Mouse (Mus musculus) hindbrain, embryonic 13.5 days (tissue): Measurements from ENCODE around the gene Cdc14a. TPM values are rescaled to one million over a fixed set of nuclear protein-coding genes. Genes with fewer than 3 reads are reported as not detected.

ENCODE experiments used
- ATAC-seq: fragments of 200-750 bp; cut with Nextera tagmentation; 2 replicates; pipeline ENCODE4 v1.8.0; 2017; ENCODE audit warnings: moderate TSS enrichment; ENCODE audit not compliant: low FRiP score
- H3K27ac ChIP-seq: fragments of 300-500 bp; sonication (generic); 2 replicates; pipeline ENCODE4 v1.5.1; 2015; ENCODE audit warnings: inconsistent platforms, mild to moderate bottlenecking, moderate library complexity
- H3K27me3 ChIP-seq: fragments of 300-500 bp; sonication (generic); 2 replicates; pipeline ENCODE4 v1.6.1; 2015; ENCODE audit warnings: mild to moderate bottlenecking, inconsistent platforms
- H3K36me3 ChIP-seq: fragments of 300-500 bp; sonication (generic); 2 replicates; pipeline ENCODE4 v1.6.1; 2015; ENCODE audit warnings: mild to moderate bottlenecking, inconsistent platforms
- H3K4me1 ChIP-seq: fragments of 300-500 bp; sonication (generic); replicated peaks from 2 replicates; pipeline ENCODE4 v1.6.1; 2015; ENCODE audit warnings: inconsistent platforms
- H3K4me2 ChIP-seq: fragments of 300-500 bp; sonication (generic); 2 replicates; pipeline ENCODE4 v1.6.1; 2015; ENCODE audit warnings: inconsistent platforms, mild to moderate bottlenecking, moderate library complexity
- H3K4me3 ChIP-seq: fragments of 300-500 bp; sonication (generic); 2 replicates; pipeline ENCODE4 v1.5.1; 2015; ENCODE audit warnings: mild to moderate bottlenecking, inconsistent platforms
- H3K9ac ChIP-seq: fragments of 300-500 bp; sonication (generic); 2 replicates; pipeline ENCODE4 v1.6.1; 2015; ENCODE audit warnings: mild to moderate bottlenecking, inconsistent platforms
- H3K9me3 ChIP-seq: fragments of 300-500 bp; sonication (generic); 2 replicates; pipeline ENCODE4 v1.6.1; 2016; ENCODE audit warnings: inconsistent platforms
- WGBS: fragments of 180-500 bp; shearing (Covaris S2); methylation state at CpG from one replicate; pipeline ENCODE4 v1.1.7; 2015; 5-methylcytosine and 5-hydroxymethylcytosine counted together
- polyA plus RNA-seq: library from polyadenylated mRNA; unstranded; fragments of >200 nt; fragmentation: Nextera tagmentation; extraction: Ambion mirVana; gene quantifications from 2 replicates; pipeline ENCODE4 v1.2.1, GENCODE M21; 2015

The Cdc14a gene
- polyA plus RNA-seq, 1 experiment from 2014 or later = 7.0 TPM

DNA sequence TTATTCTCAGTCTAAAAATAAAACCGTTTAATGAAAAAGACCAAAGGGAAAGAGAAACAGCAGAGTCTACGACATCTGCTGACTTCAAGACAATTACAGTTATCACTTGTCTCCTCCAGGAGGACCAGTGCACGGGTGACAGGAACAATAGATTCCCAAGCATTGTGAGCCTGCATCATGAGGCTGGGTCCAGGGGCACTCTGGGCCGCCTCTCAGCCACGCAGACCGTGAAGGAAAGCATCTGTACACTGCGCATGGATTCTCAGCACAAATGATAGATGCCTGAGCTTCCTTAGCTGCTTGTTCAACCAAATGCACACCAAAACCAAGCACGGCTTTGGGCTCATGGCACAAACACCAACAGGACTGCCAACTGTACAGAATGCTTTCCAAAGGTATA lies 146.7 kb downstream of the Cdc14a start:
- ATAC-seq = no peak
- 59% methylated on average over 8 of the region's 8 CpGs for WGBS

DNA sequence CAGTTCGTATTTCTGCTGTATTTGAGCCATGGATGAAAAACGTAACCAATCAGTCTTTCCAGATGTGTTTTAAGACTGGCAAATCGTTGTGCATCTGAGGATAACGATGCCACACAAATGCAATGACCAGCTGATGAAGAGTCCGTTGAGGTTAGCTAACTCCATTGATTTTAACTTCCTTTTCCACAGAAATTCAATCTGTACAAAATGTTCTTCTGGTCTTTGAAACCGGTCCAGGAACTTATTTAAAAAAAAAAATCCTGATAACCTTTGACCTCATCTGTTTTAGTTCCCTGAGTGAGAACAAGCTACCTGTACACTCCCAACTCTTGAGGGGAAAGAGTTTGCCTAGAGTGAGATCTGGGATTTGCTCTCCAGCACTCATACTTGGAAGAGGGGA lies 152.2 kb downstream of the Cdc14a start:
- Histone ChIP-seq H3K36me3 (no peaks in the 10 kb centered on the region), H3K9me3 (no peaks in the 10 kb centered on the region), H3K4me1 (no peaks in the 10 kb centered on the region), H3K4me3 (no peak overlapping the region), H3K27me3 (no peaks in the 10 kb centered on the region), H3K4me2 (no peak overlapping the region), H3K27ac (no peak overlapping the region), H3K9ac (no peak overlapping the region)
- ATAC-seq = no peak
- 95% methylated on average over 6 of the region's 6 CpGs for WGBS

More for the DNA sequence above, 146.7 kb downstream of the Cdc14a start:
- H3K9ac ChIP-seq = no peak overlapping the region
- no peaks in the 10 kb centered on the region for H3K36me3 ChIP-seq
- H3K27ac ChIP-seq = no peak overlapping the region
- H3K4me3 ChIP-seq = no peak overlapping the region
- 0 out of 2 replicates have a peak, but pooled peaks cover 7% of the 10 kb centered on the region for H3K4me1 ChIP-seq
- no peaks in the 10 kb centered on the region for H3K27me3 ChIP-seq
- no peaks in the 10 kb centered on the region for H3K9me3 ChIP-seq
- no peak overlapping the region for H3K4me2 ChIP-seq

DNA sequence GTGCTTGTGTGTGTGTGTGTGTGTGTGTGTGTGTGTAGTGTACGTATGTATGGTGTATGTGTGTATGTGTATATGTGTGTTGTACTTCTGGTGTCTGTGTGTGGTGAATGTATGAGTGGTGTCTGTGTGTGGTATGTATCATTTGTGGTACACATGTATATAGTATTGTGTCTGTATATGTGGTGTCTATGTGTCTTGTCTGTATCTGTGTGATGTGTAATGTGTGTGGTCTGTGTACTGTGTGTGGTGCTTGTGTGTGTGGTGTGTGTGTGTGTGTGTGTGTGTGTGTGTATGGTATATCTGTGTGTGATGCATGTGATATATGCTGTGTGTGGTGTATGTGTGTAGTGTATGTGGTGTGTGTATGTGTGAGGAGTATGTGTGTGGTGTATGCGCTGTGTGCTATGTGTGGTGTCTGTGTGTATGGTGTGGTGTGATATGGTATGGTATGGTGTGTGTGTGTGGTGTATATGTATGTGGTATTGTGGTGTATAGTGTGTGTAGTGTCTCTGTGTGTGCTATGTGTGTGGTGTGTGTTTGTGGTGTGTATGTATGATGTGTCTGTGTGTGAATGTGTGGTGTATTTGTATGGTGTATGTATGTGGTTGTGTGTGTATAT lies 156.7 kb downstream of the Cdc14a start:
- ATAC-seq = no peak
- Histone ChIP-seq H3K27ac (no peak overlapping the region), H3K4me1 (no peaks in the 10 kb centered on the region), H3K36me3 (no peaks in the 10 kb centered on the region), H3K9ac (no peak overlapping the region), H3K27me3 (no peaks in the 10 kb centered on the region), H3K4me3 (no peak overlapping the region), H3K9me3 (no peaks in the 10 kb centered on the region), H3K4me2 (no peak overlapping the region)
- WGBS = 98% methylated on average over 2 of the region's 2 CpGs

DNA sequence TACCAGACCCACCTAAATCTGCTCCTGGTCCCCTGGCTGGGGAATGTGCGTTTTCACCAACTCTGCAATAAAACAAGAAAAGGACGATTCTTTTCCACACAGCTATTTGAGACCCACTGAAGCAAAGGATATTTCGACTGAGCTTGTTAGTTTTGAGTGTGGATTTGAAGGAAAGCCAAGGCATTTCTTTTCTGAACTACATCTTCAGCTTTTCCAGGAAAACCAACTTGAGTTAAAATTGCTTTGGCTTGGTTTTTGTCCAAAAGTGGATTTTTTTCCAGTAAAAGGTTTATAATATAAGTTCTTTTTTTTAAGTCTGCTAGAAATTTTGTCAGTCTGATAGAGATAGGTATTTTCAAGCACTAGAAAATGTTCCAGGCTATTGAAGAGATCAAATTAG lies 157.5 kb downstream of the Cdc14a start:
- Histone ChIP-seq H3K27ac (no peak overlapping the region), H3K4me1 (no peaks in the 10 kb centered on the region), H3K36me3 (no peaks in the 10 kb centered on the region), H3K9me3 (no peaks in the 10 kb centered on the region), H3K4me3 (no peak overlapping the region), H3K4me2 (no peak overlapping the region), H3K9ac (no peak overlapping the region), H3K27me3 (no peaks in the 10 kb centered on the region)
- no peak for ATAC-seq
- WGBS = 83% methylated on average over 3 of the region's 3 CpGs

DNA sequence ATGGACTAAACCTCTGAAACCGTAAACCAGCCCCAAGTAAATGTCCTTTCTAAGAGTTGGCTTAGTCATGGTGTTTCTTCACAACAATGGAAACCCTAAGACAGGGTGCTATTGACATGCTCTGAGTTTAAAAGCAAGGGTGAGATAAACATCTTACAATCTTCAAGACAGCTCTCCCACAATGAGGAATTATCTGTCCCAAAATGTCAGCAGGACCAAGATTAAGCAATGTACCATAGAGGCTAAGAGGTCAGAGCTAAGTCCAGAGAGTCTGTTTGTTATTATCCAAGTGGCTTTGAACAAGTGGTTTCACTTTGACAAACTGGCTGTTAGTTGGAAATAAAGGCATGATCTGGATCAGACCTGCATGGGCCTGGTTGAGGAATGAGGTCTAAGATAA lies 159.9 kb downstream of the Cdc14a start:
- 89% methylated on average over 1 of the region's 1 CpGs for WGBS
- no peak overlapping the region for H3K27ac ChIP-seq

DNA sequence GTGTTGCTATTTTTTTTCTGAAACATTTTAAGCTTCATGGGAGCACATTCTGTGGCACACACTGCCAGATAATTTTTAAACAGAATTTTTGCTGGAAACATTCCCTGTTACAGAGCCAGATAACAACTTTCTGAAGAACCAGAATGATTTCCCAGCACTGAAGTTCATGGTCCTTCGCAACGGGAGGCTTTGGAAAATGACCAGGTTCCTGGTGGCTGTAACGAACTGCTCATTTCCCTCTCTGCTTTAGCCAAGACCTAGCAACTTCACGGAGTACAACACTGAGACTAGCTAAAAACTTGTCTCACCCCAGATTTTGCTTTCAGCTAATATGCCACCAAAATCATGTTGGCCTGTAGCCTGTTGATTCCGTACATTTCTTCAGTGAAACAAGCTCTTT lies 160.8 kb downstream of the Cdc14a start:
- Histone ChIP-seq H3K9ac (no peak overlapping the region), H3K4me3 (no peak overlapping the region), H3K4me2 (no peak overlapping the region), H3K9me3 (no peaks in the 10 kb centered on the region), H3K27ac (no peak overlapping the region), H3K4me1 (no peaks in the 10 kb centered on the region), H3K27me3 (no peaks in the 10 kb centered on the region), H3K36me3 (no peaks in the 10 kb centered on the region)
- ATAC-seq = no peak
- WGBS = 95% methylated on average over 5 of the region's 5 CpGs

More for the DNA sequence above, 159.9 kb downstream of the Cdc14a start:
- Histone ChIP-seq H3K4me1 (no peaks in the 10 kb centered on the region), H3K9ac (no peak overlapping the region), H3K4me2 (no peak overlapping the region), H3K4me3 (no peak overlapping the region), H3K9me3 (no peaks in the 10 kb centered on the region), H3K27me3 (no peaks in the 10 kb centered on the region), H3K36me3 (no peaks in the 10 kb centered on the region)
- ATAC-seq = no peak

DNA sequence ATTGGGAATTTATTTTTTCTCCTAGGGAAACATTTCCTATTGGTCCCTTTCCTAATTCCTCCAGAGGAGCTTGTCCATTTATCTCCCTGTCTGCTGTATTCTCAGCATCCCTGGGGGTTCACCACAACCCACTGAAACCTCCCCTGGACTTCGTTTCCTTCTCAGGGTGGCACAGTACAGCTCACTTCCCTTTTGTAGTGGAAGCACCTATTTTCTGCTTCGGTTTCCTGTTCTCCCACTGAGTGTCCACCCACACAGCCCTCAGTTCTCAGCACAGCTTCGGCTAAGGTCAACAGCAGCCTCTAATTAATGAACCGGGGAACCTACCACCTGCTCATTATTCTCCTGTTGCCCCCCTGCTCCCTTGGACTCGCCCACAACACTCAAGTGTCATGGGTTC lies 167.7 kb downstream of the Cdc14a start:
- H3K9me3 ChIP-seq = no peaks in the 10 kb centered on the region
- no peak overlapping the region for H3K9ac ChIP-seq
- no peak overlapping the region for H3K4me2 ChIP-seq
- no peak overlapping the region for H3K4me3 ChIP-seq
- no peaks in the 10 kb centered on the region for H3K36me3 ChIP-seq
- ATAC-seq = no peak
- H3K27ac ChIP-seq = no peak overlapping the region
- H3K27me3 ChIP-seq = peaks cover 24% of the 10 kb centered on the region
- peaks cover 26% of the 10 kb centered on the region for H3K4me1 ChIP-seq
- 42% methylated on average over 5 of the region's 5 CpGs for WGBS

DNA sequence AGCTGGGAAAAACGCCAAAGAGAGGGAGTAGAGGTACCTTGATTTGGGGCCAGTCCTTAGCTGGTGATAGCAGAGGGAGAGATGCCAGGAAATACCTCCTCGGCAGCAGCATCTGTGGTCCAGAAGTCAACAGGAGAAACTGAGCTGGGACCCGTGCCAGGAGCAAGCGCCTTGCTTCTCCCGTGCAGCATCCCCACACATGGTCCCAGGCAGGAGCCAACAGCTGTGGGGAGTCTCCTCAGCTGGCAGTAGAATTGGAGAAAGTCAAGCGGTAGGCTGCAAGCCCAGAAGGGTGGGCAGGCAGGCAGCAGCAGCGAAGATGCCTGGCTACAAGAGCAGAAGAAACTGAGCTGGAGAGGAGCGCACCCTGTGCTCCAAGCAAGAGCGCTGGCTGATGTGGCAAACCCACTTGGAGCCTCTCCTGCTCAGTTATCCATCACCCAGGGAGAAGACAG lies 170.7 kb downstream of the Cdc14a start, which contains the start of gene Gpr88:
Gene Gpr88 (minus strand): TSS at position 427 of the 455 bp plus-strand sequence.
- H3K4me2 ChIP-seq = peak within 1 kb of the TSS; percentile 99
- H3K4me3 ChIP-seq = peak within 1 kb of the TSS; percentile 63
- H3K9me3 ChIP-seq = no peaks in the 10 kb centered on the region
- peak within 1 kb of the TSS; percentile 77 for H3K9ac ChIP-seq
- ATAC-seq = peak; percentile 69
- peak within 1 kb of the TSS; percentile 77 for H3K27ac ChIP-seq
- H3K27me3 ChIP-seq = peaks cover 46% of the 10 kb centered on the region
- peaks cover 28% of the 10 kb centered on the region for H3K4me1 ChIP-seq
- H3K36me3 ChIP-seq = no peaks in the 10 kb centered on the region
- WGBS = 2% methylated on average over 9 of the region's 9 CpGs

DNA sequence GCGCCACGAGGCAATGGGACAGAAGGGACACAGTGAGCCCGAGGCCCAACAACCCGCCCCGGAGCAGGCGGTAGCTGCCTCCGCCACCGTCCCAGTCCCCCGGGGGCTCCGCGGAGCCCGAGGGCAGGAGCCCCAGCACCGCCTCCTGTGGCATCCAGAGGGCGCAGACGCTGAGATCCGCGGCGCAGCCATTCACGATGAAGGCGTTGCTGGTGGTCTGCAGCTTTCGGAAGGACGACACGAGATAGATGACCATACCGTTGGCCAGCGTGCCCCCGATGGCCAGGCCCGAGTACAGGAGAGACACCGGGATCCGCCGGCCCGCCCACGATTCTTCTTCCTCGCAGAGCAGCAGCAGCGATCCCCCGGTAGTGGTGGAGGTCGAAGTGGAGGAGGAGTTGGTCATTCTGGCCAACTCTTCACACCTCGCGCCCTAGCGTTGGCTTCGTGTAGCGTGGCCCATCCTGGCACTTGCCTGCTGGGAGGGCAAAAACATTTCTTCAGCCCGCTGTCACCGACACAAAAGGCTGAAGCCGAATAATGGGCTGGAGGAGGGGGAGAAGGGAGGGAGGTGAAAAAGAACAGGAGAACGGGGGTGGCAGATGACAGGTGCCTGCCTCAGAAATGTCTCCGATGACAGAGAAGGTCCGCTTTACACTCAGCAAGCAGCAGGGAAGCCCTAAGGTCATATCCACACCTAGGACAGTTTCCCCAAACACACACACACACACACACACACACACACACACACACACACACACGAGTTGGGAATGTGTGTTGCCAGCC lies 171.4 kb downstream of the Cdc14a start:
- Histone ChIP-seq H3K36me3 (no peaks in the 10 kb centered on the region), H3K9ac (peak overlapping the region; percentile 77), H3K4me2 (peak overlapping the region; percentile 99), H3K27ac (peak overlapping the region; percentile 77), H3K4me1 (peaks cover 28% of the 10 kb centered on the region), H3K27me3 (peaks cover 51% of the 10 kb centered on the region), H3K4me3 (peak overlapping the region; percentile 63), H3K9me3 (no peaks in the 10 kb centered on the region)
- WGBS = under 1% methylated on average over 48 of the region's 48 CpGs
- peak; percentile 71 for ATAC-seq

DNA sequence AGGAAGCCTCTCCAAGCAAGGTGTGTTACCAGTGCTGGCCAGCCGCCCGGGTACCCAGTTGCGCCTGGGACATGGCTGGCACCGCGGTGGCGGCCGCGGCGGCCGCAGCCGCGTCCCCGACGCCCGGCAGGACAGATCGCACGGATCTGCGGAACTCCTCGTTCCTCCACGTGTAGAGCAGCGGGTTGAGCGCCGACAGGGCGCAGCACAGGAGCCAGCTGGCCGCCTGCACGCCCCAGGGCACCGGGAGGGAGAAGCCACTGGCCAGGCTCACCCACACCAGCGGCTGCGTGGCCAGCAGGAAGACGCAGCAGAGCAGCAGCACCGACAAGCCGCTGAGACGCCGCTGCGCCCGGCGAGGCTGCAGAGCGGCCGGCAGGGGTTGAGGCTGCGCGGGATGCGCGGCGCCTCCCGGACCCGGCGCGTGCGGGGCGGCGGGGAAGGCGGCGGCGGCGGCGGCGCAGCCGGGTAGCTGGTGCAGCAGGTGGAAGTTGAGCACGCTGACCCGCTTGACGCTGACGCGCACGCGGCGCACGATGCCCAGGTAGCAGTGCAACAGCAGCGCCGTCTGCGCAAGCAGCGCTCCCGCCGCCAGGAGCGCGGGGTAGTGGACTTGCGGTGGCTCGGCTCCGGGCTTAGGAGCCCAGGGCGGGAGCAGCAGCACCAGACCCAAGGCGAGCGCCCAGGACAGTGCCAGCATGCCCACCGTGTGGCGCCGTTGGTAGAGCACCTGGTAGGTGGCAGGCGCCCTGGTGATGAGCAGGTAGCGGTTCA lies 172.2 kb downstream of the Cdc14a start:
- under 1% methylated on average over 84 of the region's 86 CpGs for WGBS
- Histone ChIP-seq H3K4me1 (peaks cover 28% of the 10 kb centered on the region), H3K27me3 (peaks cover 52% of the 10 kb centered on the region), H3K4me3 (peak overlapping the region; percentile 63), H3K36me3 (no peaks in the 10 kb centered on the region), H3K27ac (peak overlapping the region; percentile 77; the same call in 1 of the 2 replicates), H3K4me2 (peak overlapping the region; percentile 99), H3K9ac (peak overlapping the region; percentile 77), H3K9me3 (no peaks in the 10 kb centered on the region)
- ATAC-seq = peak; percentile 76

DNA sequence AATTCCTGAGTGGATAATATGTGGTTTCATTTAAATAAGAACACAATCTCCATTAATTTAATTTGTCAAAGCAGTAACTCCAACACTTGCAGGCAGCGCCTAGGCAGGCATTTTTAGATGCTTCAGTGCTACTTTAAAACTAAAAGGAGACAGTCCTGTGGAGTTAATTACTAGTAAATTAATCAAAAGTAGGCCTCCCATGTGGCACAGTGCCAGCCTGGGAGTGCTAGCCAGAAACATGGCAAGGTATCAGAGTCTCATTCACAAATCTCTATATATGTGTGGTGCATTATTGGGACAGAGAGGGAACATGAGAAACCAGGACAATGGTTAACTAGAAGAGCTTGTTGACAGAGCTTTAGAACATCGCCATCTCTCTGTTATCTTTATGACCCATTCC lies 174.8 kb downstream of the Cdc14a start:
- ATAC-seq = no peak
- Histone ChIP-seq H3K4me3 (no peak overlapping the region), H3K4me1 (peaks cover 28% of the 10 kb centered on the region), H3K27ac (no peak overlapping the region), H3K9me3 (no peaks in the 10 kb centered on the region), H3K4me2 (no peak overlapping the region), H3K36me3 (no peaks in the 10 kb centered on the region), H3K9ac (no peak overlapping the region), H3K27me3 (peaks cover 43% of the 10 kb centered on the region)
- WGBS = 77% methylated on average over 2 of the region's 2 CpGs

DNA sequence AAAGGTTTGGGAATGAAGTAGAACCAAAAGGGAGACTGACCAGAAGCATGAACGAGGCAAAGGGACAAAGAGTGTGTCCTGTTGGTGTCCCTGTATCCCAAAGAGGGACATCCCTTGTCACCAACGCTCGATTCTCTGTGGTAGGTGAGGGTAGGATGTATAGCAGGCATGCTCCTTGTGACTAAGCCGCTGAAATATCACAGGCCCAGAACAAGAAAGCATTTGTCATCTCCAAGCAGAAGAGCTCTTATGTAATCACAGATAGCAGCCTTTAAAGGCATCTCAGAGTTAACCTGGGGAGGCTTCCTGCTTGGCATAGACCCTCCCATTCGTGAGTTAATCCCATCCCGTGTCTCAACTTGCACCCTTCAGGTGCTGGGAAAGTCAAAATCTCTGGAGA lies 179.4 kb downstream of the Cdc14a start:
- Histone ChIP-seq H3K27ac (no peak overlapping the region), H3K9me3 (no peaks in the 10 kb centered on the region), H3K36me3 (no peaks in the 10 kb centered on the region), H3K4me2 (no peak overlapping the region), H3K4me3 (no peak overlapping the region), H3K27me3 (peaks cover 12% of the 10 kb centered on the region), H3K4me1 (no peaks in the 10 kb centered on the region), H3K9ac (no peak overlapping the region)
- 74% methylated on average over 6 of the region's 6 CpGs for WGBS
- no peak for ATAC-seq
